Mouse (Mus musculus): ENCODE measurements around the gene Fam131a. TPM values are rescaled to one million over a fixed set of nuclear protein-coding genes. Genes with fewer than 3 reads are reported as not detected.

The Fam131a gene
- polyA plus RNA-seq, 1 experiment from 2014 or later: 3.4 TPM

DNA sequence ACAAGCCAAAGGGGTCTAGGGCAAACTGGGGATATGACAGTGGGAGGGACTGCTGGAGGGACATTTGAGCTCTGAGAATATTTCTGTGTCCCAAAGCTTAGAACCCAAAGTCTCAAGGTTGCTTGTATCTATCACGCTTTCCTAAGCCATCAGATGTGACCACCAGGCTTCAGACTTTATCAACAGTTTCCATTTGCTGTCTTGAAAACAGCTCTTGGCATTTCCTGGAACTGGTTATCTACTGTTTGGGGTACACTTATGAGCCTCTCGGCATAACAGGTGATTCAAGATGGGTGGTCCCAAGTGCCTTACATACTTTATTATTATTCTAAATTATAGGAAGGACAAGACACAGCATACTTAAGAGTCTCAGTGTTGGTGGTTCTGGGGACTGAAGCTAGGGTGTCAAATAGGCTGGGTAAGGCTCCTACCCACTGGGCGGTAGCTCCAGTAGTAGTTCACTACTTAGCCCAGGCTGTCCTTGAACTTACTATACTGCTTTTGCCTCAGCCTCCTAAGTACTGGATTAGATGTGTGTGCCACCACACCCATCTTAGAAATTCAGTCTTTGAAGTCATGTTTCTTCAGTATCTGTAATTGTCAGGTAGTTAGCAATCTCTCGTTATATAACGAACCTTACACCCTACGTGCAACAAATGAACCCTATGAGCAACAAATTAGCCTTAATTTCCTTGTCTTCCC, 10.8 kb downstream of the Fam131a start:
- H3K4me2 ChIP-seq: no peak overlapping the region
- H3K27me3 ChIP-seq (ENCODE audit: insufficient read depth, low read length): no peaks in the 10 kb centered on the region
- ATAC-seq (ENCODE audit: insufficient read depth) (no peak), DNase-seq (no peak)
- H3K36me3 ChIP-seq (ENCODE audit: insufficient read depth): peaks cover 14% of the 10 kb centered on the region; the same call in 1 of the 2 replicates
- peaks cover 3% of the 10 kb centered on the region; the same call in 1 of the 2 replicates for H3K4me1 ChIP-seq (ENCODE audit: insufficient read depth)
- no peak overlapping the region; the same call in 1 of the 2 replicates for H3K27ac ChIP-seq (ENCODE audit: low read depth)
- no peak for TF ChIP-seq CTCF (IDR thresholded peaks at IDR 0.05; ENCODE audit: low read depth)
- no peak overlapping the region for H3K4me3 ChIP-seq (ENCODE audit: low read depth, low read length)
- WGBS: 87% methylated on average over 6 of the region's 6 CpGs
- H3K9me3 ChIP-seq (ENCODE audit: low read depth, low read length): no peaks in the 10 kb centered on the region
- no peak overlapping the region for H3K9ac ChIP-seq

- Histone ChIP-seq H3K36me3 (ENCODE audit: insufficient read depth) (peaks cover 20% of the 10 kb centered on the region; the same call in 1 of the 2 replicates), H3K4me2 (no peak overlapping the region), H3K4me1 (ENCODE audit: insufficient read depth) (peaks cover 3% of the 10 kb centered on the region; the same call in 1 of the 2 replicates), H3K4me3 (ENCODE audit: low read depth, low read length) (no peak overlapping the region), H3K27ac (ENCODE audit: low read depth) (no peak overlapping the region), H3K9me3 (ENCODE audit: low read depth, low read length) (no peaks in the 10 kb centered on the region), H3K27me3 (ENCODE audit: insufficient read depth, low read length) (no peaks in the 10 kb centered on the region), H3K9ac (no peak overlapping the region)
- TF ChIP-seq CTCF (IDR thresholded peaks at IDR 0.05; ENCODE audit: low read depth): no peak
- DNase-seq (no peak), ATAC-seq (ENCODE audit: insufficient read depth) (no peak)
- 79% methylated on average over 3 of the region's 3 CpGs for WGBS
Measured at GRCm38 (mm10) chr16:20705786-20706185, 12.7 kb downstream of the Fam131a start.

DNA sequence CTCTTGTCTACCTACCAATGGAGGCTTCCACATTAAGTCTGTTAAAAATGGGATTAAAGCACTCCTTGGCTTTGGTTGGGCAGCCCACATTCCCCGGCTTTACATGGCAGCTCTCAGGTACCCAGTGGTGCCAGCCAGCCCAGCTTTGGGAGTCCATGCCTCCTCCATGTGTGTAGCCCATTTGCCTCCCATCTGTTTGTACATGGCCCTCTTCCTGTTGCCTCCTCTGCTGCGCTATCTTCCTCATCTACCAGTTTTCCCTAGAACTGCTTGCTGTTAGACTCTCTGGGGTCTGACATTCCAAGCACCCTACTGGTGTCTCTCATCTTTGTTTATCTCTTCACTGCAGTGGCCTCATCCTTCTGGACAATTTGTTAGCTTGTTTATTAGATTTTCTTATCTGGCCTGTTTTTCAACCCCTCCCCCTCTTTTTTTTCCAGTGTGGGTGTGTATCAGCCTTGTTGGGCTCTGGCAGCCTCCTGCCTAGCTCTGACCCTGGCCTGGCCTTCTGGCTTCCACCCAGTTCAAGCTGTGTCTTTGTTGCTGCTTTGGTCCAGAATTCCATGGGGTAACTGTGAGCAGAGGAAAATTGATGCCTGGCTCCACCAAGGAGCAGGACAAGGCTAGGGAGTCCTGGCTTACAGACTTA, 13.5 kb downstream of the Fam131a start:
- TF ChIP-seq CTCF (IDR thresholded peaks at IDR 0.05; ENCODE audit: low read depth): no peak
- H3K27ac ChIP-seq (ENCODE audit: low read depth): 0 out of 2 replicates have a peak overlapping the region, but pooled peaks have one; percentile 6
- H3K27me3 ChIP-seq (ENCODE audit: insufficient read depth, low read length): no peaks in the 10 kb centered on the region
- H3K9me3 ChIP-seq (ENCODE audit: low read depth, low read length): no peaks in the 10 kb centered on the region
- peaks cover 25% of the 10 kb centered on the region for H3K36me3 ChIP-seq (ENCODE audit: insufficient read depth)
- peaks cover 3% of the 10 kb centered on the region; the same call in 1 of the 2 replicates for H3K4me1 ChIP-seq (ENCODE audit: insufficient read depth)
- WGBS: 84% methylated on average over 2 of the region's 2 CpGs
- no peak overlapping the region for H3K4me2 ChIP-seq
- no peak overlapping the region for H3K4me3 ChIP-seq (ENCODE audit: low read depth, low read length)
- DNase-seq: no peak
- no peak overlapping the region for H3K9ac ChIP-seq
- no peak for ATAC-seq (ENCODE audit: insufficient read depth)

DNA sequence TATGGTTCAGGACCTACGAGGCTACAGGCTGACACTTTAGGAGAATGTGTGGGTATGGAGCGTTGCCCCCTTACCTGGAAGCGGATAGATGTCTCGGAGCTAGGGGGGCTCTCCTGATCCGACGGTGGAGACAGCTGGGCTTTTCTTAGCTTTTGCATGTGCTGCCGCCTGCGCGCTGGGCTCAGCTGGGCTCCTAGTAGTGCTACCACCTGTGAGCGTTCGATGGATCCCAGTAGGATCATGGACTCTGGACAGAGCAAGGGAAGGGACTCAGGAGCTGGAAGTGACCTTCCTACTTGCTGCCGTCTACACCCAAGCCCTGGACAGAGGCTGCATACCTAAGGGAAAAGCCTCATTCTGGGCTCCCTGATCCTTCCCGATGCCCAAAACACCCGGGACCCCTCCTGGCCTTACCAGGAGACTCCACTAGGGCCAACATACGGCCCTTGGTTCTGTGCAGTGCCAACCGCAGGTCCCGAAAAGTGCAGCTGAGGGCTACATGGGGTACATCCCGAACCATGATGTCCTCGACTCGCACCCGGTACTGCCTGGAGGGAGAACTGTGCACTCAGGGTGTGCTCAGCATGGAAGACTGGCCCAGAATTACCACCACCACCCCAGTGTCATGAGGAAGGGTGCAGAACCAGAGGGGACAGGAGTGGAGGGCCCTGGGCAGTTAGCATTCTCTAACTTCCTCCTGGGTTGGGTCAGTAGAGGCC, 15.3 kb downstream of the Fam131a start:
- no peaks in the 10 kb centered on the region for H3K4me1 ChIP-seq (ENCODE audit: insufficient read depth)
- H3K9me3 ChIP-seq (ENCODE audit: low read depth, low read length): no peaks in the 10 kb centered on the region
- no peaks in the 10 kb centered on the region for H3K27me3 ChIP-seq (ENCODE audit: insufficient read depth, low read length)
- no peak overlapping the region for H3K4me2 ChIP-seq
- H3K36me3 ChIP-seq (ENCODE audit: insufficient read depth): peaks cover 35% of the 10 kb centered on the region
- no peak overlapping the region for H3K9ac ChIP-seq
- no peak for TF ChIP-seq CTCF (IDR thresholded peaks at IDR 0.05; ENCODE audit: low read depth)
- no peak for DNase-seq
- H3K4me3 ChIP-seq (ENCODE audit: low read depth, low read length): no peak overlapping the region
- ATAC-seq (ENCODE audit: insufficient read depth): no peak
- 94% methylated on average over 21 of the region's 21 CpGs for WGBS
- H3K27ac ChIP-seq (ENCODE audit: low read depth): no peak overlapping the region

GRCm38 (mm10) chr16:20708939-20709734, 16.1 kb downstream of the Fam131a start:
- no peak overlapping the region for H3K9ac ChIP-seq
- H3K4me3 ChIP-seq (ENCODE audit: low read depth, low read length): no peak overlapping the region
- no peaks in the 10 kb centered on the region for H3K4me1 ChIP-seq (ENCODE audit: insufficient read depth)
- H3K27me3 ChIP-seq (ENCODE audit: insufficient read depth, low read length): no peaks in the 10 kb centered on the region
- no peak overlapping the region for H3K27ac ChIP-seq (ENCODE audit: low read depth)
- H3K4me2 ChIP-seq: no peak overlapping the region
- peak; percentile 77 for DNase-seq
- ATAC-seq (ENCODE audit: insufficient read depth): no peak; the same call in 1 of the 2 replicates
- peaks cover 35% of the 10 kb centered on the region for H3K36me3 ChIP-seq (ENCODE audit: insufficient read depth)
- H3K9me3 ChIP-seq (ENCODE audit: low read depth, low read length): no peaks in the 10 kb centered on the region
- peak; percentile 78 for TF ChIP-seq CTCF (IDR thresholded peaks at IDR 0.05; ENCODE audit: low read depth)
- WGBS: 73% methylated on average over 19 of the region's 19 CpGs

GRCm38 (mm10) chr16:20710370-20710769, 17.3 kb downstream of the Fam131a start:
- no peak for ATAC-seq (ENCODE audit: insufficient read depth)
- Histone ChIP-seq H3K4me1 (ENCODE audit: insufficient read depth) (peaks cover 9% of the 10 kb centered on the region), H3K4me2 (no peak overlapping the region), H3K27ac (ENCODE audit: low read depth) (no peak overlapping the region), H3K36me3 (ENCODE audit: insufficient read depth) (peaks cover 35% of the 10 kb centered on the region), H3K4me3 (ENCODE audit: low read depth, low read length) (no peak overlapping the region), H3K27me3 (ENCODE audit: insufficient read depth, low read length) (no peaks in the 10 kb centered on the region), H3K9ac (no peak overlapping the region), H3K9me3 (ENCODE audit: low read depth, low read length) (no peaks in the 10 kb centered on the region)
- WGBS: 90% methylated on average over 11 of the region's 11 CpGs
- no peak for DNase-seq
- TF ChIP-seq CTCF (IDR thresholded peaks at IDR 0.05; ENCODE audit: low read depth): no peak
